Mouse (Mus musculus): ENCODE data around the gene Camsap2.
A peak's percentile ranks its signal among the peaks of the same experiment; 100 is the strongest.

The Camsap2 gene

GRCm38 (mm10) chr1:136343727-136344126 is 2.2 kb downstream of the Camsap2 start:
- peak; percentile 35 for DNase-seq

- DNase-seq: no peak
Measured at GRCm38 (mm10) chr1:136340541-136340940, 5.4 kb downstream of the Camsap2 start.

DNA sequence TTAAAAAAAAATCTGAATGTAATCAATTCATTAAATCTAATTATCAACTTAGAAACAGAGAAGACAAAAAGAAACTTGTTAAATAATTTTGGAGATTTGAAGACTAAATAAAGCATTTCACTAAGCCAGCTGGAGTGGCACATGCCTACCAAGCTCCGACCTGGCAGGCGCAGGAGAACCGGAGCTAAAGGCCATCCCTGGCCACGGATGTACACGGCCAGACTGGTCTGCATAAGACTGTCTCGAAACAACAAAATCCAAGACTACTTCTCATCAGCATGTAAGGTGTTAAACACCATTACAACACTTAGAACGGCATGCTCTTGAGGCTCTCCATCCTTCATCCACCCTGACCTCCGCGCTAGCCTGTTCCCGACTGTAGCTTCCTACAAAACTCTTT is 11.2 kb downstream of the Camsap2 start:
- no peak for DNase-seq

- no peak for DNase-seq
Measured at GRCm38 (mm10) chr1:136333512-136333911, 12.4 kb downstream of the Camsap2 start.

GRCm38 (mm10) chr1:136333071-136333470 is 12.8 kb downstream of the Camsap2 start:
- no peak for DNase-seq

DNA sequence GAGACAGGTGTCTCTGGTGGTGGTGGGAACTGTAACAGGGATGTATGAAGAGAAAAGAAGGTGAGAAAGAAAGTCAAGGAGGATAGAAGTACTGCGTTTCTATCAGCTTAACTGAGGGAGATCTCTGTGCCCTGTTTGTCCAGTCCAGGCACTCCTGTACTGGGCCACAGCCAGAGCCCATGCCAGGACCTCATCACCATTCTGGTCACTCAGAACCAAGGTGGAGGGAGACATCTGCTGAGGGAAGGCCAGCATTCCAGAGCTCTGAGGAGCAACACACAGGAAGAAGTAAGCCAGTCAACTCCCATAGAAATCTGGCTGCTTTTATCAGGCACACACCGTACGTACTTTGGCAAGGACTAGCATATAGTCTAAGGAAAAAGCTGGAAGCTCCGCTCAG is 14.1 kb downstream of the Camsap2 start:
- no peak for DNase-seq

DNA sequence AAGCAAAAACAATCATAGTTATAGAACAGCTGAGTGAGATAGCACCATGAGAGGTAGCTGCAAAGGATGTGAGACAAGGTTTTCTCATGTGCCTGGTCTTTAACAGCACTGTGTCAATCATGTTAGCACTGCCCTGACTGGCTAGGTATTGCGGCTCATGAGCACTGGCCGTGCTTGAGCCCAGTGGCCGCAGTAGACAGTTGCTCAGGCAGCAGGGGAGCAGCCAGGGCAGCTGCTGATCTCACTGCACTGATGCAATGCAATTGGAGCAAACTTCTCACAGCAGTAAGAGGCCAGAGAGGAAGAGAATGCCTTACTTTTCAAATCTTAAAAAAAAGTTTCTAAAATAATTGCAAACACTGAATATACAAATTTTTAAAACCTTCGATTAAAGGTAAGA is 16.5 kb downstream of the Camsap2 start:
- DNase-seq: no peak

- DNase-seq: peak; percentile 69
Measured at GRCm38 (mm10) chr1:136328640-136329039, 17.3 kb downstream of the Camsap2 start.

DNA sequence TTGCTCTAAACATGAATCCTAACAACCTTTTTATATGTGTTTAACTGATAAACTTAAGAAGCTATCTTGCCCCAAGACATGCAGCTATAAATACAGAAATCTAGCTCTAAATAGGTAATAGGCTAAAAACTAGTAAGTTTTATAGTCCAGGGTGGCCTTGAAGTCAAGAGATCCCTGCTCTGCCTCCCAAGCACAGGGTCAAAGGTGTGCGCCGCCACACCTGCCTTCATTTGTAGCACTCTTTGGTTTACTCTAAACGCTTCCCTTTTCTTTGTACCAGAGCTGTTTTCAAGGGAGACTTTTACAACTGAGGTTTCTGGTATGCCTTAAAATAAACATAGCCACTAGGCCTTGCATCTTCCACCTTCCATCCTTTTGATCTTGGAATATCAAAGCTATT is 18.3 kb downstream of the Camsap2 start:
- no peak for DNase-seq

DNA sequence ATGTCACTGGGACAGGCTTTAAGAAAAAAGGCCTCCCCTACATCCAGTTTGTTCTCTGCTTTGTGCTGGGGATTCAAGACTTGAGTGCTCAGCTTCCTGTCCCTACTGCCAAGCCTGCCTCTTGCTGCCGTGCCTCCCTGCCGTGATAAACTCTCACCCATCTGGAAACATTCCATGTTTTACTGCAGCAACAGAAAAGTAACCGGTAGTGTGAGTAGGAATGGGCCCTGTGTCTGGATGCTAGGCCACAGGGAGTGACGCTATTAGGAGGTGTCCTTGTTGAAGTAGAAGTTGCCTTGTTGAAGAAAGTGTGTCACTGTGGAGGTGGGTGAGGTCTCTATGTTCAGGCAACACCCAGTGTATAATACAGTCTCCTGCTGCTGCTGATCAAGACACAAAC is 20.0 kb downstream of the Camsap2 start:
- peak; percentile 29 for DNase-seq

DNA sequence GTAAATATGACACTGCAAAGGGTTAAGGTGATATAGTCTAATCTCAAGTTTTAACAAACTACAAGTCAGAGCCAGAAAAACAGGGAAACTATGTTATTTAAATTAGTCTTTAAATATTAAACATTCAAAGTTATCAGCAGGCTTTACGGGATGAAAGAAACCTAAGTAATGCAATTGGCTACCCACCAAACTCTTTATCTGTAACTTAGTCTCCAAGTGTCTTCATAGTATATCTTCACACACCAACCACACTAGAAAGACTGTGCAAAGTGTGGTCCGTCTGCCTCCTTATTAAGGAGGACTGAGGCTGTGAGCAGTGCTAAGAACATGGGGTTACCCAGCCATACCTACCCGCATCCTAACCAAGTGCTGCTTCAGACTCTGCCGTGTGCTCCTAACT is 23.6 kb downstream of the Camsap2 start:
- no peak for DNase-seq

- peak; percentile 34 for DNase-seq
Measured at GRCm38 (mm10) chr1:136316317-136316716, 29.6 kb downstream of the Camsap2 start.

- DNase-seq: no peak
Measured at GRCm38 (mm10) chr1:136309193-136309592, 36.7 kb downstream of the Camsap2 start.

DNA sequence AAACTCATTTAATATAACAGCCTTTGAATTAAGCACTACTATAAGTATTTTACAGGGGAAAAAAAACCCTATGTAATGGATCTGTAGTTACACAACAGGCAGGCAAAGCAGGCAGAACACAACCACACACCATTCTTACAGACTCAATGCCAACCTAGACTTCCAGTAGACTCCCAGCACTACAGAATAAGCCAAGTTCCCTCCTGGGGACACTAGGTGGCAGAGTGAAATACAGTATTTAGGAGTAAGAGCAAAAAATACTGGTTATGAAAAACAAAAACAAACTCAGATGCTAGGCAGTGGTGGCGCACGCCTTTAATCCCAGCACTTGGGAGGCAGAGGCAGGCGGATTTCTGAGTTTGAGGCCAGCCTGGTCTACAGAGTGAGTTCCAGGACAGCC is 39.5 kb downstream of the Camsap2 start:
- DNase-seq: peak; percentile 25

DNA sequence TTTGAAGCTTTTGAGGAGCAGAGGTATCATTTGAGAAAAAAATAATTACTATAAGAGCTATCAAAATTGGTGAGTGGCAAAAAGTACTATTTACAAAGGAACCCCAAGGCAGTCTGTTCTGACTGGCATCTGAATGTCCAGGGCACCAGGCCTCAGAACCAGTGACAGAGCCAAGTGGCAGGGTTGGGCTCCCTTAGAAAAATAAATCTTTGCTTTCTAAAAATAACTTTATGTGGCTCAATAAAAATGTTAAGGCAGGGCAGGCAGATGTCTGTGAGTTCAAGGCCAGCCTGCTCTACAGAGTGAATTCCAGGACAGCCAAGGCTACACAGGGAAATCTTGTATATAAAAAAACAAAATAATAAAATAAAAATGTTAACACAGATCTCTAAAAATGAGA is 51.9 kb downstream of the Camsap2 start:
- no peak for DNase-seq

GRCm38 (mm10) chr1:136289803-136290202 is 56.1 kb downstream of the Camsap2 start:
- DNase-seq: no peak

- DNase-seq: no peak
Measured at GRCm38 (mm10) chr1:136277366-136277765, 68.5 kb downstream of the Camsap2 start.

DNA sequence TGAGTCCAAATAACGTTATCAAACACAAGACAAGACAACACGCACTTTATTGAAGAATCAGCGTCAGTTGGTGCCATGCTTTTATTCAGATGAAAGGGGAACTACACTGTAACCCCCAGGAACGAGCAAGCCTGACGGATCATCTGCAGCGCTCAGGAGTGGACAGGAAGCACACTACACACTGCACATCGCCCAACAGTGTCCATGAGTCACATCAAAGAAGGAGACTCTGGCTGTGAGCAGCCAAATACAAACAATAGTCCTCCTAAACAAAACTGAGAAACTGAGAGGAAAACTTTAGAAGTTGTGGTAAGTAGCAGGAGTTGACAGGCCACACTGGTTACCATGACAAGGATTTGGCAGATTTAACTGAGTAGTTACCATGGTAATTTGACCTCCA is 77.7 kb downstream of the Camsap2 start:
- no peak for DNase-seq

GRCm38 (mm10) chr1:136266127-136266526 is 79.8 kb downstream of the Camsap2 start:
- DNase-seq: no peak

GRCm38 (mm10) chr1:136263355-136263754 is 82.5 kb downstream of the Camsap2 start:
- DNase-seq: no peak

DNA sequence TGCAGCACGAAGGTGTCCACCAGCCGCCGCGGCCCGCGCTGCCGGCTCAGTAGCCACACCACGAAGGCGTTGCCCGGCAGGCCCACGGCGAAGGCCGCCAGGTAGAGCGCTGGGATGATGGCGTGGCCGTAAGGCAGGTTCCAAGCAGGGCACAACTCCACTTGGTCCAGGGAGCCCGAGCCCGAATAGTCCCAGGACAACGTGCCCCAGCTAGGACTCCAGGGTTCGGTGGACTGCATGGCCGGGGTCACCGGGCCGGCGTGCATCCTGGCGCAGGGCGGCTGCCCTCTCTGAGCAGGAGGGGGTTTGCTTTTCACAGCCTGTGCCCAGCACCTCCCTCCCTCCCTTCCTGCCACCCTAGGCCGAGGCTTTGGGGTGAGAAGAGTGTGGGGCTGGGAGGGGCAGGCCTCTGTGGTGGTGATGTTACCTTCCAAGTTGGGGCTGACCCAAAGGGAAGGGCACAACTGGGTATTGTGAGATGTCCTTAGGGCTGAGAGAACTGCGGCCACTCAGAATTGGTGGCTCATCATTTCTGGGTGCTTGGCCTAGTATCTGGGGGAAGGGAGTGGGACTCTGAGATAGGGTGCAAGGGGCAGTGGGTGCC is 85.2 kb downstream of the Camsap2 start, which contains the start of gene Gpr25:
Gpr25 (minus strand) TSS at position 239 of the 604 bp plus-strand sequence.
- no peak for DNase-seq

GRCm38 (mm10) chr1:136259893-136260634 is 85.8 kb downstream of the Camsap2 start:
- DNase-seq: peak; percentile 83

GRCm38 (mm10) chr1:136259543-136259892 is 86.4 kb downstream of the Camsap2 start:
- no peak for DNase-seq

GRCm38 (mm10) chr1:136258495-136258894 is 87.4 kb downstream of the Camsap2 start:
- no peak for DNase-seq

- no peak for DNase-seq
Measured at GRCm38 (mm10) chr1:136255657-136256056, 90.2 kb downstream of the Camsap2 start.
